Mouse (Mus musculus) layer of hippocampus, adult 9-11 months (tissue): ENCODE data around the gene Anln.
"Not testable (repeated sequence)": the region's sequence is repeated elsewhere in the genome, so short reads cannot be mapped to it uniquely, and the experiment has no call there.

Source experiments
- DNase-seq: peaks from one replicate; pipeline ENCODE4 v3.0.0; 2022

The Anln gene

DNA sequence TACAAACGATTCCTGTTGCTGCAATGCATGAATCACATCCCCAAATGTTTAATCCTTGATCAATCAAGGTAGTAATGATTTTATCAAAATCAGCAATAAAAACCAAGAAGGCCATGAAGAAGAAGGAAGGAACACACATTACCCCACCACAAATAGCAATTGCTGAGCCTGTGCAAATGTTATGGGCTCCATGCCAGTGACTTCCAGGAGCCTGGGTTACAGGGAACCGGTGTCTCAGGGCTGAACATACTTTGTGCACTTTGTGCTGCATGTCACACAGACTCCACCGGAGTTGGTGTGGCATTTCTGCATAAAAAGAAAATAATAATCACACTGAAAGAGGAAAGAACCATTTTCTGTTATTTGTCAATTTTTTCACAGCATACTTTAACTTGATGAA, 74.9 kb downstream of the Anln start:
- DNase-seq, result no peak

DNA sequence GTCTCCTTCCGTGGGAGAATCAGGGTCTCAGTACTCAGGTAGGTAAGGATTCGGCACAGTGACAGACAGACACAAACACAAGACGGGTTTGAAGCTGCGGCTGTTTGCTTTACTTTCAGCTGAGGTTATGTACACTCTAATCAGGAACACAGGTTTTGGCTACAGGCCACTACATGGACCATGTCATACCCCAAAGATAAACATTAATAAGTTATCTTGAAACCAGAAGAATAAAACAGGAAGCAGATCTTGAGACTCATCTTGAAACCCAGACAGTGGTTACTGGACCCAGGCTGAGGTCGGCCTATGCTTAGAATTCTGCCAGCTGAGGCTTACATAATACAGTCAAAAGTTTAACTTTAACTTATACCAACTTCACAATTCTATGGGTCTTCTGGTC, 75.8 kb downstream of the Anln start:
- no peak for DNase-seq

DNA sequence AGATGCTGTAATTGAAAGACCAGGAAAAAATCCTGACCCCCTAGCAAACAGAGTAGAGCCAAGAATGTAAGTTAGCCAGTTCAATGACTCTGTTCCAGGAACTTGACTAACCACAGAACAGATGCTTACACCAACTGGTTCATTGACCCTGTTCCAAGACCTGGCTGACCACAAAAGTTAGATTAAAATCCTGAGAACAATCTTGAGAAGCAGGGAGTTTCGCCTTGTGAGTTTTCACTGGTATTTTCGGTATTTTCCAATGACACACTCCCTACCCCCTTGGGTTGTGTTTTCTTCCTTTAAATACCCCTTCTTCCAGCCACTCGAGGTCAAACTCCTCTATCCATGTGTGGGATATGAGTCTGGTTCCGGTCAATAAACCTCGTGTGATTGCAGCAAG, 79.3 kb downstream of the Anln start:
- DNase-seq, result no peak

DNA sequence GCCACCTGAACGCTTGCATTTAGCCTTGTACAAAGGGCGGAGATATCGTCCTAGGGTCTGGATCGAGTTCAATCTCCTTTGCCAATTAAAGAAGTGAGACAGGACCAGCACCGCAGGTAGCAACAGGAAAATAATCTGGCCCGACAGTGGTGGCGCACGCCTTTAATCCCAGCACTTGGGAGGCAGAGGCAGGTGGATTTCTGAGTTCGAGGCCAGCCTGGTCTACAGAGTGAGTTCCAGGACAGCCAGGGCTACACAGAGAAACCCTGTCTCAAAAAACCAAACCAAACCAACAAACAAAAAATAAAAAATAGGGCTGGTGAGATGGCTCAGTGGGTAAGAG, 81.1 kb downstream of the Anln start:
- not testable (repeated sequence) for DNase-seq

DNA sequence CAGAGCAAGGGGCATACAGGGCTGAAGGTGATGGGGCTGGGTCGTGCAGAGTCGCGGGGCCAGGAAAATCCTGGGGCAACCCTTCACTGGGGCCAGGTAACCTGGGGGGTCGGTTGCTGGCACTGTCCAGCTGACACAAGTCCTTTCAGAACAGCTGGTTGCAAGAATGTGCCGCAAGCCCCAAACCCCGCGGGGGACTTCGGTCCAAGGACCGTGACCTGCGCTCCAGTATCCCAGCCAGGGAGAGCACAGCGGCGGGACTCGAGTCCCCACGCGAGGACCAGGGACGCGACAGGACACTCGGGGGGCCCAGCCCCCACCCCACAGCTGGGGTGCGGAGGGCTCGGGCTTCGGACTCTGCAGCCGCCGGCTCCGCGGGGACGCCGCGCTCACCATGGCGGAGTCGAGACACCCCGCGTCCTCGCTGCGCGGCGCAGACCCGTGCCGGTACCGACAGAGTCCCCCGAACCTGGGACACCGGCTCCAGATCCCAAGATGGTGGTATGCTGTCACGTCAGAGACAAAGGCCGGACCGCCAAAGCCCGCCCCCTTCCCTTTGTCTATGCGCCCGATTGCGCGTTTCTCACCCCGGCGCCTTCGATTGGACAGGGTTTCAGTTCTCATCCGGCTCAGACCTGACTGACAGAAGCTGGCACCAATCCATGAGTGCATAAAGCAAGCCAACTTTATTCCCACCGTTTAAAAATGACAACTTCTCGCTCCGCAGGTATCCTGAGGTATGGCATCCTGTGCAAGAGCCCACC, 81.7 kb downstream of the Anln start, which contains the start of gene Zfp810:
Gene Zfp810, minus strand, starts transcription at position 493 of the 764 bp plus-strand sequence.
- DNase-seq, result peak; percentile 96

DNA sequence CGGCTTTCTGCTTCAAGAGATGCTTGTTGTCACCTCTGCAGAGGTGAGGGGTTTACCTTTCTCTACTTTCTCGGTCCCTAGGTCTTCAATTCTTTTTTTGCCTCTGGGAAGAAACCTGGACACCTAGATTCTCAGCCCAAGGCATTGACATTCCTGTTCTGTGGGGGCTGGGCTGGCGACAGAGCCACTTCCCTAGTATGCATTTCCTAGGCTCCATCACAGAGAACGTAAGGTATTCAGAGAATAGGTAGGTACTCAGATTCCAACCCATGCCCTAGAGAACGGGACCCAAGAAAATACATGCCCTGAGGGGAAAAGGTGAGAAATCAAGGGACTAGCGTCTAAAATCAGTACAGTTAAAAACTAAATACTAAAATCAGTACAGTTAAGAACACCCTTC, 82.3 kb downstream of the Anln start:
- no peak for DNase-seq

DNA sequence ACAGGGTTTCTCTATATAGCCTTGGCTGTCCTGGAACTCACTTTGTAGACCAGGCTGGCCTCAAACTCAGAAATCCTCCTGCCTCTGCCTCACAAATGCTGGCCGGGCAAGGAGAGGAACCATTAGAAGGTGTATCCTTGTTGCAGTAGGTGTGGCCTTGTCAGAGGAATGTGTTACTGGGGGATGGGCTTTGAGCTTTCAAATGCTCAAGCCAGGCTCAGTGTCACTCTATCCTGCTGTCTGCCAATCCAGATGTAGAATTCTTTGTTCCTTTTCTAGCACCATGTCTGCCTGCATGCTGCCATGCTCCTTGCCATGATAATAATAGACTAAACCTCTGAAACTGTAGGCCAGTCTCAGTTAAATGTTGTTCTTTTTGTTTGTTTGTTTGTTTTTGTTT, 86.8 kb downstream of the Anln start:
- DNase-seq, result no peak
